Mouse (Mus musculus) midbrain, embryonic 11.5 days (tissue): ENCODE data around the gene Errfi1. TPM values are rescaled to one million over a fixed set of nuclear protein-coding genes. Genes with fewer than 3 reads are reported as not detected.

Experiments
- ATAC-seq: fragments of 200-750 bp; cut with Nextera tagmentation; 2 replicates; pipeline ENCODE4 v1.8.0; 2017; ENCODE audit warnings: moderate TSS enrichment, moderate library complexity; ENCODE audit not compliant: low FRiP score
- DNase-seq: peaks from one replicate; pipeline ENCODE4 v3.0.0; 2015; ENCODE audit warnings: low spot score; ENCODE audit errors: missing footprints
- H3K27ac ChIP-seq: fragments of 300-500 bp; sonication (generic); 2 replicates; pipeline ENCODE4 v1.5.1; 2014; ENCODE audit warnings: low read depth, low read length
- H3K27me3 ChIP-seq: fragments of 300-500 bp; sonication (generic); 2 replicates; pipeline ENCODE4 v1.6.1; 2014; ENCODE audit warnings: mild to moderate bottlenecking, low read length, moderate library complexity, mixed read lengths; ENCODE audit not compliant: control insufficient read depth, insufficient read depth
- H3K36me3 ChIP-seq: fragments of 300-500 bp; sonication (generic); 2 replicates; pipeline ENCODE4 v1.6.1; 2014; ENCODE audit warnings: mild to moderate bottlenecking, low read length, moderate library complexity, mixed read lengths; ENCODE audit not compliant: control insufficient read depth, insufficient read depth
- H3K4me1 ChIP-seq: fragments of 300-500 bp; sonication (generic); 2 replicates; pipeline ENCODE4 v1.6.1; 2014; ENCODE audit warnings: low read length; ENCODE audit not compliant: control insufficient read depth, insufficient read depth
- H3K4me2 ChIP-seq: fragments of 300-500 bp; sonication (generic); 2 replicates; pipeline ENCODE4 v1.6.1; 2014; ENCODE audit warnings: mild to moderate bottlenecking, moderate library complexity
- H3K4me3 ChIP-seq: fragments of 300-500 bp; sonication (generic); 2 replicates; pipeline ENCODE4 v1.5.1; 2014; ENCODE audit warnings: low read depth, low read length
- H3K9ac ChIP-seq: fragments of 300-500 bp; sonication (generic); 2 replicates; pipeline ENCODE4 v1.6.1; 2014; ENCODE audit warnings: low read length
- H3K9me3 ChIP-seq: fragments of 300-500 bp; sonication (generic); 2 replicates; pipeline ENCODE4 v1.6.1; 2016; ENCODE audit warnings: low read length; ENCODE audit not compliant: control insufficient read depth
- WGBS: fragments of 180-500 bp; shearing (Covaris S2); extraction: QIAGEN DNeasy Blood & Tissue Kit; methylation state at CpG from one replicate; pipeline ENCODE4 v1.1.7; 2014; 5-methylcytosine and 5-hydroxymethylcytosine counted together
- polyA plus RNA-seq: library from polyadenylated mRNA; unstranded; fragments of >200 nt; fragmentation: Nextera tagmentation; extraction: Ambion mirVana; gene quantifications from 2 replicates; pipeline ENCODE4 v1.2.1, GENCODE M21; 2014

Gene Errfi1
- polyA plus RNA-seq, 1 experiment from 2014 or later = 29.5 TPM

- Histone ChIP-seq H3K9ac (peak overlapping the region; percentile 93), H3K36me3 (no peaks in the 10 kb centered on the region), H3K4me1 (peaks cover 3% of the 10 kb centered on the region), H3K27ac (peak overlapping the region; percentile 97), H3K27me3 (peaks cover 5% of the 10 kb centered on the region; the same call in 1 of the 2 replicates), H3K9me3 (no peaks in the 10 kb centered on the region), H3K4me3 (peak overlapping the region; percentile 83), H3K4me2 (peak overlapping the region; percentile 68)
- ATAC-seq (peak; percentile 98), DNase-seq (peak; percentile 100)
- under 1% methylated on average over 59 of the region's 59 CpGs for WGBS
Measured at GRCm38 (mm10) chr4:150854839-150855246, 1.1 kb downstream of the Errfi1 start.

- Histone ChIP-seq H3K4me2 (peak overlapping the region; percentile 68), H3K27ac (peak overlapping the region; percentile 97), H3K27me3 (peaks cover 5% of the 10 kb centered on the region; the same call in 1 of the 2 replicates), H3K4me3 (peak overlapping the region; percentile 83), H3K36me3 (no peaks in the 10 kb centered on the region), H3K9ac (peak overlapping the region; percentile 93), H3K9me3 (no peaks in the 10 kb centered on the region), H3K4me1 (peaks cover 3% of the 10 kb centered on the region)
- ATAC-seq = no peak
- DNase-seq = no peak
- WGBS = 0% methylated on average over 26 of the region's 43 CpGs
Measured at GRCm38 (mm10) chr4:150855346-150855745, 1.6 kb downstream of the Errfi1 start.

GRCm38 (mm10) chr4:150860526-150860925, 6.8 kb downstream of the Errfi1 start:
- no peak for ATAC-seq
- no peaks in the 10 kb centered on the region for H3K27me3 ChIP-seq
- DNase-seq = no peak
- no peak overlapping the region for H3K4me2 ChIP-seq
- H3K4me1 ChIP-seq = peaks cover 3% of the 10 kb centered on the region
- no peak overlapping the region for H3K9ac ChIP-seq
- no peak overlapping the region for H3K4me3 ChIP-seq
- H3K36me3 ChIP-seq = no peaks in the 10 kb centered on the region; the same call in 1 of the 2 replicates
- no peaks in the 10 kb centered on the region for H3K9me3 ChIP-seq
- H3K27ac ChIP-seq = no peak overlapping the region
- 90% methylated on average over 4 of the region's 4 CpGs for WGBS

GRCm38 (mm10) chr4:150861161-150861560, 7.4 kb downstream of the Errfi1 start:
- Histone ChIP-seq H3K4me3 (no peak overlapping the region), H3K9me3 (no peaks in the 10 kb centered on the region), H3K4me2 (no peak overlapping the region), H3K27ac (no peak overlapping the region), H3K27me3 (no peaks in the 10 kb centered on the region), H3K9ac (no peak overlapping the region), H3K36me3 (no peaks in the 10 kb centered on the region; the same call in 1 of the 2 replicates), H3K4me1 (no peaks in the 10 kb centered on the region)
- ATAC-seq = no peak
- WGBS = 77% methylated on average over 2 of the region's 2 CpGs
- DNase-seq = no peak

GRCm38 (mm10) chr4:150862626-150863375, 9.1 kb downstream of the Errfi1 start:
- H3K4me2 ChIP-seq = no peak overlapping the region
- WGBS = 73% methylated on average over 8 of the region's 8 CpGs
- no peak for DNase-seq
- H3K27ac ChIP-seq = no peak overlapping the region
- H3K27me3 ChIP-seq = no peaks in the 10 kb centered on the region
- no peak for ATAC-seq
- no peaks in the 10 kb centered on the region for H3K4me1 ChIP-seq
- H3K9me3 ChIP-seq = no peaks in the 10 kb centered on the region
- peaks cover 4% of the 10 kb centered on the region; the same call in 1 of the 2 replicates for H3K36me3 ChIP-seq
- no peak overlapping the region for H3K4me3 ChIP-seq
- no peak overlapping the region for H3K9ac ChIP-seq

- Histone ChIP-seq H3K9ac (no peak overlapping the region), H3K9me3 (no peaks in the 10 kb centered on the region), H3K4me2 (no peak overlapping the region), H3K4me1 (no peaks in the 10 kb centered on the region), H3K27ac (no peak overlapping the region), H3K27me3 (no peaks in the 10 kb centered on the region), H3K36me3 (peaks cover 7% of the 10 kb centered on the region; the same call in 1 of the 2 replicates), H3K4me3 (no peak overlapping the region)
- DNase-seq (no peak), ATAC-seq (no peak)
Measured at GRCm38 (mm10) chr4:150865371-150865770, 11.7 kb downstream of the Errfi1 start.

- Histone ChIP-seq H3K4me1 (no peaks in the 10 kb centered on the region), H3K4me3 (no peak overlapping the region), H3K36me3 (peaks cover 7% of the 10 kb centered on the region; the same call in 1 of the 2 replicates), H3K9ac (no peak overlapping the region), H3K4me2 (no peak overlapping the region), H3K27me3 (no peaks in the 10 kb centered on the region), H3K27ac (no peak overlapping the region), H3K9me3 (no peaks in the 10 kb centered on the region)
- ATAC-seq (no peak), DNase-seq (no peak)
- WGBS = 93% methylated on average over 11 of the region's 11 CpGs
Measured at GRCm38 (mm10) chr4:150866069-150866468, 12.3 kb downstream of the Errfi1 start.

- no peak for ATAC-seq
Measured at GRCm38 (mm10) chr4:150866494-150866893, 12.8 kb downstream of the Errfi1 start.

GRCm38 (mm10) chr4:150868161-150868560, 14.4 kb downstream of the Errfi1 start:
- DNase-seq = no peak
- Histone ChIP-seq H3K4me1 (no peaks in the 10 kb centered on the region), H3K36me3 (peaks cover 7% of the 10 kb centered on the region; the same call in 1 of the 2 replicates), H3K4me2 (no peak overlapping the region), H3K9ac (no peak overlapping the region), H3K4me3 (no peak overlapping the region), H3K27ac (no peak overlapping the region), H3K9me3 (no peaks in the 10 kb centered on the region), H3K27me3 (no peaks in the 10 kb centered on the region)
- ATAC-seq = no peak
- WGBS = 89% methylated on average over 6 of the region's 6 CpGs

More at GRCm38 (mm10) chr4:150866494-150866893, 12.8 kb downstream of the Errfi1 start:
- H3K9me3 ChIP-seq = no peaks in the 10 kb centered on the region
- no peaks in the 10 kb centered on the region for H3K27me3 ChIP-seq
- H3K36me3 ChIP-seq = peaks cover 7% of the 10 kb centered on the region; the same call in 1 of the 2 replicates
- no peaks in the 10 kb centered on the region for H3K4me1 ChIP-seq
- H3K27ac ChIP-seq = no peak overlapping the region
- H3K4me2 ChIP-seq = no peak overlapping the region
- WGBS = 97% methylated on average over 12 of the region's 12 CpGs
- no peak overlapping the region for H3K9ac ChIP-seq
- H3K4me3 ChIP-seq = no peak overlapping the region
- DNase-seq = no peak
